Mouse (Mus musculus): Measurements from ENCODE around the gene Prdx1.
"Not testable (repeated sequence)": the region's sequence is repeated elsewhere in the genome, so short reads cannot be mapped to it uniquely, and the experiment has no call there.

Gene Prdx1

DNA sequence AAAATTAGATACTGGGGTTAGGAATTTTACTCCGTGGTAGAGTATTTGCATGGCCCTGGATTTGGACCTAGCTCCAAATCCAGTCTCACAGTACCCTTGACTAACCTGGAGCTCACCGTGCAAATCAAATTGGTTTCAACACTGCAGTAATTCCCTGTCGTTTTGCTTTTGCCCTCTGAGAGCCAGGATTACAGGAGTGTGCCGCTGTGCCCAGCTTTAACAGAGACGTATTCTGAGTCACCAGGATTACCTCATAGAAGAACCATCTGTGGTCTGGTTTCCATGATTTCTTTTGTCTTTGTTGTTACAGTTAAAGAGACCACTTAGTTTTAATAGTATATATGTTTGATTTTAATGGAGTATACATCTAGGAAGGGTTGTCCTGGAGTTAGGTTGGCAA lies 6.2 kb upstream of the Prdx1 start:
- no peak for DNase-seq (ENCODE audit: low spot score in 2 of 2)

GRCm38 (mm10) chr4:116680521-116680920 lies 4.8 kb upstream of the Prdx1 start:
- DNase-seq (ENCODE audit: low spot score in 2 of 2), result not testable (repeated sequence)

DNA sequence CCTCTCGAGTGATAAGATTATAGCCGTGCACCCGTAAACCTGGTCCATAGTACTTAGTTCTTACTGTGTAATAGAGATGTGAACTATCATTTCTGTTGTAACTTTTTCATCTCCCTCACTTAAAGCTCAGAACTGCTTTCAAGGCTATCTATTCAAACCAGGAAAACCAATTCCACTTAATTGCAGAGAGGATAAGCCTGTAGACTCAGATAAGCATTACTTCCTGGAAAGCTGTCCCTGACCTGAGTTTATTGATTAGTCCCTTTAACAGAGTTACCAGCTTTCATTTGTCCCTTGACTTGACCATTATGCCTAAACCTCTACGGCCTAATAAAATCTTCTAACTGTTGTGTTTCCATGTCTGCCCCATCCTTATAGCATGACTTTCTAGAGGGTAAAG lies 1.4 kb upstream of the Prdx1 start:
- no peak for DNase-seq (ENCODE audit: low spot score in 2 of 2)

DNA sequence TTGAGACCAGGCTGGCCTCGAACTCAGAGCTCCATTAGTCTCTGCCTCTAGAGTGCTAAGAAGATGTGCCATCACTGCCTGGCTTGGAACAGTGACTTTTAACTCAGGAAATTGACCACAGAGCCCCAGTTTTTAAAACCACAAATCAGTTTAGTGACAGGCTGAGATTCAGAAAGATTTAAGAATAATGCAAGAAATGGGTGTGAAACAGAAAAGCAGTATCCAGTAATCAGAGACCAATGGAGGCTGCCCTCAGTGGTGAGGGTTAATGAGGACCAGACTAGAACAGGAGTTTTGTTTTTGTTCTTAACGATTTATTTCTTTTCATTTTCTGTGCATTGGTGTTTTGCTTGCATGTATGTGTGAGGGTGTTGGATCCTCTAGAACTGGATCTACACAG lies 679 bp upstream of the Prdx1 start:
- no peak for DNase-seq (ENCODE audit: low spot score in 2 of 2)

- no peak for DNase-seq (ENCODE audit: low spot score in 2 of 2)
These were observed 1.7 kb downstream of the Prdx1 start for GRCm38 (mm10) chr4:116687041-116687440.

DNA sequence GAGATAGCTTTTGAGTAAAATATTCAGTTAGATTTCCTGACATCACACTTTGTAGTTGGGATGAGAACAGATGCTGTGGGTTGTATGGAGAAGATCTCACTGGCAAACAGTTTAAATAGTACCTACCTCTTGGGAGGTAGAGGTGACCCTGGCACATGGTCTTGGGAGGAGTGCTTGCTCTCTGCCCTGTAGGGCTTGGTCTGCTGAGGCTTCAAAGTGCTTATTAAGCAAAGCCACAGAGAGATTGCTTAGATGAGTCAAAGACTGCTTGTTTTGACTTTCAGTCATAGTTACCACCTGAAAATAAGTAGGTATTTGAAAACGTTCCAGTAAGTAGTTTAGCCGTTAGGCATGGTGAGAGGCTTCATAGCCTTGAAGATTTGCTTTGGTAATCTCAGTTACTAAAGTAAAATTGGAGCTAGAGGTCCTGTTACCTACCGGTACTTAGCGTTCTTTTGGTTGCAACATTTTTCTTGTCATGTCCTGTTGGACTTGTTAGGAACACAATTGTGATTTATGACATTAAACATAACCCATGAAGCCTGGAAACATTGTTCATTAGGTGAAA lies 4.0 kb downstream of the Prdx1 start:
- no peak for DNase-seq (ENCODE audit: low spot score in 2 of 2)

DNA sequence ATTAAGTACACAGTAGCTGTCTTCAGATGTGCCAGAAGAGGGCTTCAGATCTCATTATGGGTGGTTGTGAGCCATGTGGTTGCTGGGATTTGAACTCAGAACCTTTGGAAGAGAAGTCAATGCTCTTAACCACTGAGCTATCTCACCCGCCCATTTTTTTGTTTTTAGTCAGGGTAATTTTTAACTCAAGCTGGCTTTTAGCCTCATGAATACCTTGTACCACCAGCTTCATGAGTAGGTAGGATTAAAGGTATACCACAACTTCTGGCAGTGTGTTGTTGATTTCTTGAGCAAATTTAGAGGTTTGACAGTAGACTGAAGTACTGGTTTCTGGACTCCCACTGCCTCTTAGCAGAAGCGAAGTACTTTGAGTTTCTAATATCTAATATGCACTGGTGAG lies 6.8 kb downstream of the Prdx1 start:
- no peak for DNase-seq (ENCODE audit: low spot score in 2 of 2)

DNA sequence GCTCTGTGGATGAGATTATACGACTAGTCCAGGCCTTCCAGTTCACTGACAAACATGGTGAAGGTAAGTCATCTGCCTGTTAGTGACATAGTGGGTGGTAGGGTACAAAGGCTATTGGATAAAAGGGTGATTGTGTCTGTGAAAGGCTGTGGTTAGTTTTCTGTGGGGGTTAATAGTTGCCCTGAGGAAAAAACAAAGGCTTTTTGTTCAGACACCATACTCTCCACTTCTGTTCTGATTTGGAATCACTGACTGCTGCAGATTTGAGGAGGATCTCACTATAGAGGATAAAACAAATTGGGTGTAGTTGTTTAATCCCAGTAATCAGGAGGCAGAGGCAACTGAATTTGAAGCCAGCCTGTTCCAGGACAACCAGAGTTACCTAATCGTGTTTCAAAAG lies 8.4 kb downstream of the Prdx1 start:
- DNase-seq (ENCODE audit: low spot score in 2 of 2), result no peak

GRCm38 (mm10) chr4:116698693-116699342 lies 13.5 kb downstream of the Prdx1 start:
- no peak for DNase-seq (ENCODE audit: low spot score in 2 of 2)

DNA sequence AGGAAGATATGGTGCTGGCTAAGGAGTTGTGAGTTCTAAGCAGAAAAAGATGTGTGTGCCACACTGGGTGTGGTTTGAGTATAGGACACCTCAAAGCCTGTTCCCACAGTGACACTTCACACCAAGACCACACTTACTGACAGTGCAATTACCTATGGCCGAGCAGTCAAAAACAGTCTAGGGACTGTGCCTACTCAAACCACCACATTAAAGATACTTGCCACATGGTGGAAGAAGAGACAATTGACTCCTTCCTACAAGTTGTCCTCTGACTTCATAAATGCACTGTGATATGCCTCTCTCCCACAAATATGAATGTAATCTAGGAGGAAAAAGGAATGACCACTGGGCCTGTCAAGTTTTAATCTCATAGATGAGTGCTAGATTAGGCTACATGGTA lies 15.6 kb downstream of the Prdx1 start:
- no peak for DNase-seq (ENCODE audit: low spot score in 2 of 2)

- DNase-seq (ENCODE audit: low spot score in 2 of 2), result no peak
These were observed 18.5 kb downstream of the Prdx1 start for GRCm38 (mm10) chr4:116703804-116704203.

- no peak for DNase-seq (ENCODE audit: low spot score in 2 of 2)
These were observed 22.3 kb downstream of the Prdx1 start for GRCm38 (mm10) chr4:116707666-116708065.

- DNase-seq (ENCODE audit: low spot score in 2 of 2), result peak; percentile 95 to 99
These were observed 22.9 kb downstream of the Prdx1 start, which contains the start of the genes Mmachc and Ccdc163 for GRCm38 (mm10) chr4:116708201-116708764. Mmachc (minus strand) TSS chr4:116708406. Ccdc163 (plus strand) TSS chr4:116708509.

DNA sequence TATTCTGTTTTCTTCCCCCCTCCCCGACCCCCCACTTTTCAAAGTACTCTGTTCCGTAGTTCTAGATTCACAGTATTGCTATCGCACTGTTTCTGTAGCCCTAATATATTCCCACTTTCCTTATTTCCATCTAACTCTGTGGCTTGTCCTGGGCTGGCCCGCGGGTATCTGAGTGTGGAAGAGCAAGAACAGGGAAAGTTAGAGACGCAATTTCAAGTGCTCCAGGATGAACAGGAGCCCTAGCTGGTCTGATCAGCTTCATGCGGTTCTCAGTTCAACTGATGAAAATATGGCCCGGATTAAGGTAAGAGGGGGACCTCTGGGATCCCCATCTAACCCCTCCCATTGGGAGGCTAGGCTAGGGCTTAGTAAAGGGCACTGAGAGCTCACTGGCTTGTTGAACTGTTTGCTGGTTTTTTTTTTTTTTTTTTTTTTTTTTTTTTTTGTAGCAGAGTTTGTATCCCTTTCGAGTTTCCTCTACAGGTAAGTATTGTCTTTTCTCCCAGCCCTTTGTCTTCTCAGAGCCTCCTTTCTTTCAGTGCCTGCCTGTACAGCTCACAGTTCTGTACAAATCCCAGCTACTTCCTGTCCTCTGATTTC lies 23.5 kb downstream of the Prdx1 start:
- no peak for DNase-seq (ENCODE audit: low spot score in 2 of 2)

DNA sequence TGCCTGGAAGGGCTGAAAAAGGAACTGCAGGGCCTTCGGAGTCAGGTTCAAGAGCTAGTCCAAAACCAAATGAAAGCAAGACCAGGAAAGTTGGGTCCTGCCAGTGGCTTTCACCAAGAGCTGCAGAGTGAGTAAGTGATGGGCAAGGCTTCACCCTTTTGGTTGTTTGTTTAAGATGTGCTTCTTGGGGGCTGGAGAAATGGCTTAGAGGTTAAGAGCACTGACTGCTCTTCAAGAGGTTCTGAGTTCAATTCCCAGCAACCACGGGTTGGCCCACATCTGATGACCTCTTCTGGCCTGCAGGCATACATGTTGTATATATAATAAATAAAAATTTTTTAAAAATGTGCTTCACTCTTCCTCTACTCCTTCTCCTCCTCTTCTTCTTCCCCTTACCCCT lies 24.8 kb downstream of the Prdx1 start:
- DNase-seq (ENCODE audit: low spot score in 2 of 2), result no peak

GRCm38 (mm10) chr4:116712536-116712935 lies 27.2 kb downstream of the Prdx1 start:
- DNase-seq (ENCODE audit: low spot score in 2 of 2), result no peak

DNA sequence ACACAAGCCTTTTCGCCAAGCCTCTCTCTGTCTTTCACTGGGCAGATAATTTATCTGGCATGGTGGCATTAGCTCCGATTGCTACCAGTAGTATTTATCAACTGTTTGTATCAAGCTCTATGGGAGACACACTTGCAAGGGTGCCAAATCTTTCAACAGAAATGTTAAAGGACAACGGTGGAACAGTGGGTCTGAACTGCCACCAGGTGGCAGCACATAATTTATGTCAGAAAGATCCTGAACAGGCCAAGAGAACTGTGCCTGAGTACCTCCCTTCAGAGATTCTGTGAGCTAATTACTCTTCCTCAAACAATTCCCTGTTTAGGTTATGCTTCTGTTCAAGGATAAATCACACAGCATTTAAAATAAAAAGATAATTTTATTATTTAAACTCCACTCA lies 34.1 kb downstream of the Prdx1 start:
- peak; percentile 24 to 56 for DNase-seq (ENCODE audit: low spot score in 2 of 2)

- DNase-seq (ENCODE audit: low spot score in 2 of 2), result peak; percentile 93 to 96
These were observed 35.2 kb downstream of the Prdx1 start, which contains the start of gene Tesk2 for GRCm38 (mm10) chr4:116720343-116721097. Tesk2 (plus strand) TSS chr4:116720948.

GRCm38 (mm10) chr4:116721098-116721628 lies 35.8 kb downstream of the Prdx1 start:
- no peak for DNase-seq (ENCODE audit: low spot score in 2 of 2)

DNA sequence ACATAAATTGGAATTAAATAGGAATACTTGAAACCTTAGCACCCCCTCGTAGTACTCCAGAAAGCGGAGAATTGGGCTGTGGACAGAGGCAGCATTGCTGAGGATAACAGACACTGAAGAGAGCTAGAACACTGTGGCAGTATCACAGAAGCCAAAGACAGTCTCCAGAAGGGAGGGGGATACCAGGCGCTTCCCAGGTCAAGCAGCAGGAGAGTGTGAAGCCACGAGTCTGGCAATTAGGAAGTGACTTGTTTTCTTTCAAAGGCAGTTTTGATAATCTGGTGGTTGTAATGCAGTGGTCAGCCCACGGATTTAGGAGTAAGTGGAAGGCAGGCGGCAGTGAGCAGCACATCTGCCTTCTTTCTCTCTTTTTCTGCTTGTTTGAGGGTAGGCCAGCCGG lies 36.9 kb downstream of the Prdx1 start:
- no peak for DNase-seq (ENCODE audit: low spot score in 2 of 2)

DNA sequence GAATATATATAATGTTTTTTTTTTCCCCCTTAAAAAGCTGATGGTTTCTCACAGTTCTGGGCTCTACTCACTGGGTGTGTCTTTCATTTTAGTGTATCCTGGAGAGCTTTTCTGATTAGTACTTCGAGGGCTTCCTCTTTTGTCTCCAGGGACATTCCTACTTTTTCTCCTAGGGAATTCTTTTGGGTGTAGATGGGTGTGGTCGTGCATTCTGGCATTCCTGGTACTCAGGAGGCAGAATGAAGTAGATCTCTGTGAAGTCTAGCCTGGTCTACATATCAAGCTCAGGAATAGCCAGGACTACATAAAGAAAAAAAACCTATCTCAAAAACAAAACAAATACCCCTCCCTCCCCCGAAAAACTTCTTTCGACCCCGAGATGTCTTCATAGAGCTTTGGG lies 40.1 kb downstream of the Prdx1 start:
- DNase-seq (ENCODE audit: low spot score in 2 of 2), result no peak

DNA sequence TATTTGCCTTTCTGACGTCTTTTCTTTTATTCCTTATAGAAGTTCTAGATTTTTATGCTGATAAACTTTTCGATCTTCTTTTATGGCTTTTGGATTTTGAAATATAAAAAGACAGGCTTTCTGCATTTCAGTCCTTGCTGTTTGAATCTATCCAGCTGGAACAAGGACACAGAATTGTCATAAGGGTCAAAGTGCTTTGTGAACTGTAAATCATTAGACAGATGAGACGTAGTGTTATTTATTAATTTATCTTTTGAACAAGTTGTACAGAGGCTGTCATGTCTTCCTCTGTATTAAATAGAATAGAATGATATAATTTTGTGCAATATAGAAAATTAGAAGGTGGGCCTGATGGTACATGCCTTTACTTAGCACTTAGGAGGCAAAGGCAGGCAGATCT lies 42.1 kb downstream of the Prdx1 start:
- no peak for DNase-seq (ENCODE audit: low spot score in 2 of 2)

All from right cerebral cortex, postnatal 36 days (tissue).